Mouse (Mus musculus) heart, adult 2 months (tissue): ENCODE data around the gene Lin54.

Source experiments
- CTCF ChIP-seq: fragments of 200-600 bp; IDR thresholded peaks from 2 replicates; pipeline ENCODE4 v1.8.1; 2022; ENCODE audit warnings: antibody characterized with exemption, mild to moderate bottlenecking, moderate library complexity
- POLR2A ChIP-seq: fragments of 200-500 bp; IDR thresholded peaks from 2 replicates; pipeline ENCODE4 v1.6.1; 2011; ENCODE audit warnings: mild to moderate bottlenecking, low read depth, low read length, control low read depth; ENCODE audit not compliant: insufficient read depth

- TF ChIP-seq POLR2A (no peak), CTCF (no peak)
These were observed 11.1 kb downstream of the Lin54 start for GRCm38 (mm10) chr5:100489340-100489739.
